Mouse (Mus musculus): ENCODE results near the gene Mib2. TPM values are rescaled to one million over a fixed set of nuclear protein-coding genes. Genes with fewer than 3 reads are reported as not detected.
"Not testable (repeated sequence)": the region's sequence is repeated elsewhere in the genome, so short reads cannot be mapped to it uniquely, and the experiment has no call there.

Mib2 gene
- total RNA-seq, 2 experiments from 2014 or later = 111 to 114 TPM

- DNase-seq (ENCODE audit: low spot score in 2 of 2) = no peak
- Histone ChIP-seq H3K27ac (no peak overlapping the region), H3K4me3 (no peak overlapping the region)
- no peak for TF ChIP-seq CTCF (conservative IDR thresholded peaks at IDR 0.05)
These were observed 12.7 kb downstream of the Mib2 start for GRCm38 (mm10) chr4:155656214-155656751.

GRCm38 (mm10) chr4:155654456-155655298 lies 14.3 kb downstream of the Mib2 start:
- H3K27ac ChIP-seq = no peak overlapping the region
- DNase-seq (ENCODE audit: low spot score in 2 of 2) = no peak

GRCm38 (mm10) chr4:155654183-155654455 lies 14.9 kb downstream of the Mib2 start:
- no peak overlapping the region for H3K27ac ChIP-seq
- no peak for TF ChIP-seq CTCF (conservative IDR thresholded peaks at IDR 0.05)
- H3K4me3 ChIP-seq = no peak overlapping the region
- DNase-seq (ENCODE audit: low spot score in 2 of 2) = no peak

More at GRCm38 (mm10) chr4:155654456-155655298, 14.3 kb downstream of the Mib2 start:
- H3K4me3 ChIP-seq = no peak overlapping the region
- TF ChIP-seq CTCF (conservative IDR thresholded peaks at IDR 0.05) = no peak

GRCm38 (mm10) chr4:155653451-155654182 lies 15.4 kb downstream of the Mib2 start:
- Histone ChIP-seq H3K4me3 (peak overlapping the region; percentile 50), H3K27ac (0 out of 2 replicates have a peak overlapping the region, but pooled peaks have one; percentile 23)
- peak in 1 of 2 experiments; percentile 25 for DNase-seq (ENCODE audit: low spot score in 2 of 2)
- TF ChIP-seq CTCF (conservative IDR thresholded peaks at IDR 0.05) = peak; percentile 38

GRCm38 (mm10) chr4:155653086-155653450 lies 15.9 kb downstream of the Mib2 start, which contains the start of gene Mmp23:
Gene Mmp23, minus strand, starts transcription at chr4:155653384.
- Histone ChIP-seq H3K27ac (peak within 1 kb of the TSS; percentile 57; the same call in 1 of the 2 replicates), H3K4me3 (peak within 1 kb of the TSS; percentile 50)
- no peak for TF ChIP-seq CTCF (conservative IDR thresholded peaks at IDR 0.05)
- no peak for DNase-seq (ENCODE audit: low spot score in 2 of 2)

GRCm38 (mm10) chr4:155652283-155653085 lies 16.5 kb downstream of the Mib2 start:
- peak overlapping the region; percentile 50 for H3K4me3 ChIP-seq
- H3K27ac ChIP-seq = peak overlapping the region; percentile 57; the same call in 1 of the 2 replicates
- TF ChIP-seq CTCF (conservative IDR thresholded peaks at IDR 0.05) = no peak
- DNase-seq (ENCODE audit: low spot score in 2 of 2) = no peak

GRCm38 (mm10) chr4:155651553-155652269 lies 17.3 kb downstream of the Mib2 start:
- no peak for DNase-seq (ENCODE audit: low spot score in 2 of 2)
- Histone ChIP-seq H3K27ac (no peak overlapping the region), H3K4me3 (no peak overlapping the region)
- no peak for TF ChIP-seq CTCF (conservative IDR thresholded peaks at IDR 0.05)

GRCm38 (mm10) chr4:155649355-155649754 lies 19.6 kb downstream of the Mib2 start:
- no peak for DNase-seq (ENCODE audit: low spot score in 2 of 2)
- TF ChIP-seq CTCF (conservative IDR thresholded peaks at IDR 0.05) = no peak
- no peak overlapping the region for H3K27ac ChIP-seq
- H3K4me3 ChIP-seq = no peak overlapping the region

GRCm38 (mm10) chr4:155645721-155646120 lies 23.3 kb downstream of the Mib2 start:
- no peak overlapping the region for H3K4me3 ChIP-seq
- no peak for TF ChIP-seq CTCF (conservative IDR thresholded peaks at IDR 0.05)
- DNase-seq (ENCODE audit: low spot score in 2 of 2) = no peak
- no peak overlapping the region for H3K27ac ChIP-seq

- DNase-seq (ENCODE audit: low spot score in 2 of 2); H3K27ac ChIP-seq; H3K4me3 ChIP-seq: not testable (repeated sequence)
These were observed 23.7 kb downstream of the Mib2 start, which contains the start of gene Gm10563 for GRCm38 (mm10) chr4:155645308-155645707. Gene Gm10563, minus strand, starts transcription at chr4:155645408.

- H3K27ac ChIP-seq = no peak overlapping the region
These were observed 25.5 kb downstream of the Mib2 start for GRCm38 (mm10) chr4:155643531-155643930.

More at GRCm38 (mm10) chr4:155643531-155643930, 25.5 kb downstream of the Mib2 start:
- H3K4me3 ChIP-seq = no peak overlapping the region
- no peak for DNase-seq (ENCODE audit: low spot score in 2 of 2)
- no peak for TF ChIP-seq CTCF (conservative IDR thresholded peaks at IDR 0.05)
